ENCODE assay signal across 30 mouse cellular contexts in genomic region chr12:85912712-85913504, GRCm38 (mm10).
DNase-seq lines count a peak whose midpoint lies in the region; ATAC-seq lines count a peak whose summit lies in the region.
"Had no signal": no experiment of that assay in that cellular context is flagged by ENCODE, and none has a peak within 500 bp of the region (broad histone marks: within the 10 kb centered on the region; RNA-seq: fewer than 3 reads in every experiment).

No protein-coding gene starts in this region.

- no peaks in the 10 kb centered on the region for H3K9me3 ChIP-seq in heart, embryonic 13.5 days
- H3K9me3 ChIP-seq in neural tube, embryonic 15.5 days (replicated peaks): no peaks in the 10 kb centered on the region
- H3K9me3 ChIP-seq: embryonic facial prominence, embryonic 13.5 days; forebrain, embryonic 12.5 days; heart, embryonic 10.5 days; limb, embryonic 15.5 days; lung, embryonic 15.5 days; midbrain, embryonic 13.5 days had no signal

- peak; percentile 7 for DNase-seq in CD4-positive, CD25-positive, alpha-beta regulatory T cell, adult 2 months (ENCODE audit: low read depth, low spot score)
- DNase-seq in heart, postnatal 10 days: no peak
- peak; percentile 3 for DNase-seq in mesoderm, embryonic 11.5 days (ENCODE audit: low read depth, low spot score)
- DNase-seq in gastrocnemius, postnatal 25 days: no peak
- DNase-seq: adrenal gland, adult 2 months; cerebellum, adult 11-12 months; cerebellum, postnatal 25 days; heart, postnatal 36 days; kidney, adult 18-20 months; left cerebral cortex, postnatal 4 days; lung, postnatal 36 days; right cerebral cortex, adult 18-20 months; thymus, adult 18-20 months; thymus, postnatal 36 days had no signal

- H3K4me2 ChIP-seq in heart, embryonic 13.5 days: no peak overlapping the region
- no peak overlapping the region for H3K4me2 ChIP-seq in neural tube, embryonic 15.5 days
- H3K4me2 ChIP-seq: embryonic facial prominence, embryonic 13.5 days; forebrain, embryonic 12.5 days; hindbrain, embryonic 14.5 days; limb, embryonic 15.5 days; lung, embryonic 15.5 days; midbrain, embryonic 13.5 days had no signal

- WGBS in heart, embryonic 13.5 days: 77% methylated on average over 13 of the region's 13 CpGs
- 94% methylated on average over 13 of the region's 13 CpGs for WGBS in neural tube, embryonic 15.5 days

- H3K4me1 ChIP-seq in heart, embryonic 13.5 days: peaks cover 11% of the 10 kb centered on the region
- H3K4me1 ChIP-seq in neural tube, embryonic 15.5 days: no peaks in the 10 kb centered on the region
- H3K4me1 ChIP-seq: limb, embryonic 15.5 days; lung, embryonic 15.5 days had no signal

- no peak for ATAC-seq in CD4-positive, CD25-positive, alpha-beta regulatory T cell, adult 4 months
- ATAC-seq in heart, embryonic 13.5 days (ENCODE audit: extremely low read depth, insufficient number of reproducible peaks, low FRiP score, low TSS enrichment): no peak
- ATAC-seq in granulocyte monocyte progenitor cell, adult 5-6 weeks (replicated peaks; ENCODE audit: poor library complexity, severe bottlenecking): peak; percentile 65
- no peak for ATAC-seq in neural tube, embryonic 15.5 days (ENCODE audit: low FRiP score)
- ATAC-seq: inflammation-experienced regulatory T-cells, adult 6 months; midbrain, embryonic 13.5 days had no signal

- H3K27ac ChIP-seq in heart, embryonic 13.5 days (replicated peaks): peak overlapping the region; percentile 13; the same call in 1 of the 2 replicates
- no peak overlapping the region for H3K27ac ChIP-seq in neural tube, embryonic 15.5 days (replicated peaks)
- H3K27ac ChIP-seq: embryonic facial prominence, embryonic 13.5 days; forebrain, embryonic 12.5 days; heart, embryonic 10.5 days; hindbrain, embryonic 14.5 days; kidney, postnatal 0 days; left cerebral cortex, adult 2 months; limb, embryonic 15.5 days; liver, embryonic 14.5 days; lung, embryonic 15.5 days; midbrain, embryonic 13.5 days had no signal

- no peak overlapping the region for H3K4me3 ChIP-seq in heart, embryonic 13.5 days
- no peak overlapping the region for H3K4me3 ChIP-seq in neural tube, embryonic 15.5 days (replicated peaks)
- H3K4me3 ChIP-seq: embryonic facial prominence, embryonic 13.5 days; erythroblast, embryonic 14.5 days; forebrain, embryonic 12.5 days; heart, embryonic 10.5 days; left cerebral cortex, adult 2 months; limb, embryonic 15.5 days; lung, embryonic 15.5 days; midbrain, embryonic 13.5 days had no signal

- intact Hi-C loops in heart, postnatal 10 days (cut with DNase I): no loop called here

- peaks cover 20% of the 10 kb centered on the region for H3K36me3 ChIP-seq in heart, embryonic 13.5 days
- peaks cover 8% of the 10 kb centered on the region; the same call in 1 of the 2 replicates for H3K36me3 ChIP-seq in neural tube, embryonic 15.5 days
- H3K36me3 ChIP-seq: lung, embryonic 15.5 days had no signal

- H3K27me3 ChIP-seq in heart, embryonic 13.5 days (replicated peaks): no peaks in the 10 kb centered on the region
- H3K27me3 ChIP-seq in neural tube, embryonic 15.5 days (replicated peaks): no peaks in the 10 kb centered on the region
- H3K27me3 ChIP-seq: embryonic facial prominence, embryonic 13.5 days; forebrain, embryonic 12.5 days; limb, embryonic 15.5 days; lung, embryonic 15.5 days; midbrain, embryonic 13.5 days had no signal

- no peak overlapping the region for H3K9ac ChIP-seq in heart, embryonic 13.5 days
- no peak overlapping the region for H3K9ac ChIP-seq in neural tube, embryonic 15.5 days (replicated peaks)
- H3K9ac ChIP-seq: embryonic facial prominence, embryonic 13.5 days; forebrain, embryonic 12.5 days; hindbrain, embryonic 14.5 days; limb, embryonic 15.5 days; liver, embryonic 14.5 days; lung, embryonic 15.5 days; midbrain, embryonic 13.5 days had no signal

Comparison
In these comparisons a context has a peak if more than half of its experiments do, and no peak if none do; other contexts are left out.
1. DNase-seq: peak in CD4-positive, CD25-positive, alpha-beta regulatory T cell, adult 2 months (single experiment) and mesoderm, embryonic 11.5 days (single experiment); none in heart, postnatal 10 days (0 of 2) and gastrocnemius, postnatal 25 days (single experiment).